Mouse (Mus musculus) brain, embryonic 14.5 days (tissue): ENCODE results near the gene Gm20604.

Experiments used
- CTCF ChIP-seq: fragments of 200-500 bp; IDR thresholded peaks from 2 replicates; pipeline ENCODE4 v1.5.1; 2012; ENCODE audit warnings: inconsistent platforms, mild to moderate bottlenecking, moderate library complexity, borderline replicate concordance; ENCODE audit not compliant: insufficient read depth, insufficient read length; ENCODE audit errors: extremely low read depth
- POLR2A ChIP-seq: fragments of 200-500 bp; IDR thresholded peaks from 2 replicates; pipeline ENCODE4 v1.6.1; 2012; ENCODE audit warnings: mild to moderate bottlenecking, inconsistent platforms, borderline replicate concordance; ENCODE audit not compliant: poor library complexity, insufficient read depth, insufficient read length, severe bottlenecking; ENCODE audit errors: extremely low read depth

- TF ChIP-seq CTCF: no peak
- no peak for TF ChIP-seq POLR2A
These were observed 43.6 kb downstream of the Gm20604 start for GRCm38 (mm10) chr12:102714654-102715395.
